ENCODE assay signal across 28 mouse cellular contexts in genomic region chr2:115728627-115729026, GRCm38 (mm10).
"Had no signal": no experiment of that assay in that cellular context is flagged by ENCODE, and none has a peak within 500 bp of the region (broad histone marks: within the 10 kb centered on the region; RNA-seq: fewer than 3 reads in every experiment).

No protein-coding gene starts in this region.

- H3K9me3 ChIP-seq: hindbrain, embryonic 10.5 days; hindbrain, embryonic 12.5 days; intestine, embryonic 15.5 days; limb, embryonic 10.5 days; limb, embryonic 12.5 days; liver, embryonic 13.5 days; liver, embryonic 15.5 days had no signal

- H3K4me1 ChIP-seq: intestine, embryonic 15.5 days; liver, embryonic 13.5 days; liver, embryonic 15.5 days had no signal

- ATAC-seq: forebrain, embryonic 16.5 days; hindbrain, embryonic 16.5 days; inflammation-experienced regulatory T-cells, adult 6 months; intestine, embryonic 15.5 days; intestine, postnatal 0 days; liver, postnatal 0 days had no signal

- H3K27me3 ChIP-seq: hindbrain, embryonic 12.5 days; intestine, embryonic 15.5 days; liver, embryonic 13.5 days; liver, embryonic 15.5 days had no signal

- H3K4me2 ChIP-seq: heart, embryonic 11.5 days; hindbrain, embryonic 12.5 days; hindbrain, embryonic 14.5 days; intestine, embryonic 15.5 days; limb, embryonic 12.5 days; liver, embryonic 11.5 days; liver, embryonic 13.5 days; liver, embryonic 15.5 days had no signal

- H3K4me3 ChIP-seq: gastrocnemius, adult 2 months; hindbrain, embryonic 10.5 days; hindbrain, embryonic 12.5 days; intestine, embryonic 15.5 days; layer of hippocampus, adult 2 months; left cerebral cortex, adult 2 months; limb, embryonic 10.5 days; limb, embryonic 12.5 days; liver, embryonic 13.5 days; liver, embryonic 15.5 days had no signal

- DNase-seq: gastrocnemius, adult 2 months; gastrocnemius, postnatal 10 days; gastrocnemius, postnatal 25 days; heart, adult 18-20 months; heart, postnatal 36 days; kidney, adult 18-20 months; kidney, adult 8-10 months; kidney, postnatal 10 days; kidney, postnatal 25 days; kidney, postnatal 4 days; liver; liver, embryonic 13.5 days; liver, postnatal 0 days had no signal

- H3K9ac ChIP-seq: hindbrain, embryonic 12.5 days; hindbrain, embryonic 14.5 days; intestine, embryonic 15.5 days; limb, embryonic 12.5 days; liver, embryonic 13.5 days; liver, embryonic 15.5 days; liver, postnatal 0 days had no signal

- H3K27ac ChIP-seq: gastrocnemius, adult 2 months; hindbrain, embryonic 10.5 days; hindbrain, embryonic 12.5 days; hindbrain, embryonic 14.5 days; intestine, embryonic 15.5 days; layer of hippocampus, adult 2 months; left cerebral cortex, adult 2 months; limb, embryonic 10.5 days; limb, embryonic 12.5 days; liver, embryonic 13.5 days; liver, embryonic 15.5 days had no signal

- H3K36me3 ChIP-seq: hindbrain, embryonic 12.5 days; intestine, embryonic 15.5 days; limb, embryonic 12.5 days; liver, embryonic 13.5 days had no signal
